In genomic region chr19:57814291-57814690, GRCm38 (mm10) we compare ENCODE assay signal across 23 mouse cellular contexts.
DNase-seq lines count a peak whose midpoint lies in the region; ATAC-seq and TF ChIP-seq lines count a peak whose summit lies in the region.
"Had no signal": no experiment of that assay in that cellular context is flagged by ENCODE, and none has a peak within 500 bp of the region (broad histone marks: within the 10 kb centered on the region; RNA-seq: fewer than 3 reads in every experiment).

No protein-coding gene starts in this region.

- no peak overlapping the region for H3K4me3 ChIP-seq in hindbrain, embryonic 12.5 days
- H3K4me3 ChIP-seq in hindbrain, embryonic 16.5 days (ENCODE audit: low read length), result no peak overlapping the region
- no peak overlapping the region for H3K4me3 ChIP-seq in layer of hippocampus, adult 2 months
- H3K4me3 ChIP-seq: forebrain, embryonic 12.5 days; heart, adult 2 months; hindbrain, embryonic 15.5 days; limb, embryonic 13.5 days; liver, embryonic 13.5 days; midbrain, embryonic 12.5 days; neural tube, embryonic 12.5 days; stomach, embryonic 15.5 days had no signal

- no peaks in the 10 kb centered on the region for H3K9me3 ChIP-seq in hindbrain, embryonic 12.5 days (replicated peaks)
- no peaks in the 10 kb centered on the region for H3K9me3 ChIP-seq in hindbrain, embryonic 16.5 days (ENCODE audit: control insufficient read depth, low read length)
- H3K9me3 ChIP-seq: forebrain, embryonic 12.5 days; hindbrain, embryonic 15.5 days; limb, embryonic 13.5 days; liver, embryonic 13.5 days; midbrain, embryonic 12.5 days; neural tube, embryonic 12.5 days; stomach, embryonic 15.5 days had no signal

- H3K9ac ChIP-seq in hindbrain, embryonic 12.5 days, result no peak overlapping the region
- H3K9ac ChIP-seq in hindbrain, embryonic 16.5 days (ENCODE audit: low read depth, low read length), result no peak overlapping the region
- H3K9ac ChIP-seq: forebrain, embryonic 12.5 days; hindbrain, embryonic 15.5 days; limb, embryonic 13.5 days; liver, embryonic 13.5 days; lung, embryonic 14.5 days; midbrain, embryonic 12.5 days; neural tube, embryonic 12.5 days; stomach, embryonic 15.5 days had no signal

- no peak for DNase-seq in layer of hippocampus, adult 2 months (ENCODE audit: low spot score in 2 of 2)
- no peak for DNase-seq in layer of hippocampus, adult 11-12 months (ENCODE audit: low spot score)
- DNase-seq in adrenal gland, postnatal 10 days, result peak; percentile 69
- peak; percentile 31 for DNase-seq in brain, embryonic 14.5 days (ENCODE audit: low read depth)
- DNase-seq in thymus, postnatal 0 days (ENCODE audit: low spot score), result no peak
- no peak for DNase-seq in adipocyte (ENCODE audit: low spot score)
- DNase-seq: cerebellum, adult 9-10 months; gastrocnemius, postnatal 25 days; heart, adult 2 months; layer of hippocampus, adult 9-11 months; liver, embryonic 13.5 days; lung, embryonic 14.5 days; thymus, postnatal 36 days had no signal

- no peak for TF ChIP-seq CTCF in layer of hippocampus, adult 2 months (conservative IDR thresholded peaks at IDR 0.05)
- no peak for TF ChIP-seq CTCF in brain, embryonic 14.5 days (IDR thresholded peaks at IDR 0.05; ENCODE audit: borderline replicate concordance, extremely low read depth, insufficient read depth, insufficient read length)

- no peak overlapping the region for H3K4me2 ChIP-seq in hindbrain, embryonic 12.5 days (replicated peaks)
- no peak overlapping the region for H3K4me2 ChIP-seq in hindbrain, embryonic 16.5 days (ENCODE audit: low read length)
- H3K4me2 ChIP-seq: forebrain, embryonic 12.5 days; hindbrain, embryonic 15.5 days; limb, embryonic 13.5 days; liver, embryonic 13.5 days; lung, embryonic 14.5 days; midbrain, embryonic 12.5 days; neural tube, embryonic 12.5 days; stomach, embryonic 15.5 days had no signal

- H3K27me3 ChIP-seq in hindbrain, embryonic 12.5 days, result no peaks in the 10 kb centered on the region
- H3K27me3 ChIP-seq in hindbrain, embryonic 16.5 days (replicated peaks; ENCODE audit: control insufficient read depth, insufficient read depth, low read length), result no peaks in the 10 kb centered on the region
- H3K27me3 ChIP-seq: forebrain, embryonic 12.5 days; hindbrain, embryonic 15.5 days; limb, embryonic 13.5 days; liver, embryonic 13.5 days; midbrain, embryonic 12.5 days; neural tube, embryonic 12.5 days; Patski; stomach, embryonic 15.5 days had no signal

- no peaks in the 10 kb centered on the region for H3K36me3 ChIP-seq in hindbrain, embryonic 12.5 days
- H3K36me3 ChIP-seq in hindbrain, embryonic 16.5 days (ENCODE audit: control insufficient read depth, insufficient read depth, low read length), result no peaks in the 10 kb centered on the region
- H3K36me3 ChIP-seq: forebrain, embryonic 12.5 days; hindbrain, embryonic 15.5 days; limb, embryonic 13.5 days; liver, embryonic 13.5 days; midbrain, embryonic 12.5 days; neural tube, embryonic 12.5 days had no signal

- no peak for TF ChIP-seq POLR2A in brain, embryonic 14.5 days (IDR thresholded peaks at IDR 0.05; ENCODE audit: borderline replicate concordance, extremely low read depth, insufficient read depth, insufficient read length, poor library complexity, severe bottlenecking)

- H3K4me1 ChIP-seq in hindbrain, embryonic 12.5 days, result peaks cover 4% of the 10 kb centered on the region; the same call in 1 of the 2 replicates
- no peaks in the 10 kb centered on the region for H3K4me1 ChIP-seq in hindbrain, embryonic 16.5 days (ENCODE audit: control insufficient read depth, insufficient read depth, low read depth, low read length)
- H3K4me1 ChIP-seq: forebrain, embryonic 12.5 days; limb, embryonic 13.5 days; liver, embryonic 13.5 days; midbrain, embryonic 12.5 days; neural tube, embryonic 12.5 days; stomach, embryonic 15.5 days had no signal

- ATAC-seq in hindbrain, embryonic 12.5 days (ENCODE audit: low FRiP score), result no peak
- no peak for ATAC-seq in hindbrain, embryonic 16.5 days
- ATAC-seq: intestine, embryonic 16.5 days; Patski had no signal

- H3K27ac ChIP-seq in hindbrain, embryonic 12.5 days, result peak overlapping the region; percentile 30; the same call in 1 of the 2 replicates
- H3K27ac ChIP-seq in hindbrain, embryonic 16.5 days (ENCODE audit: low read depth, low read length), result no peak overlapping the region
- H3K27ac ChIP-seq in layer of hippocampus, adult 2 months, result peak overlapping the region; percentile 75
- H3K27ac ChIP-seq: forebrain, embryonic 12.5 days; heart, adult 2 months; hindbrain, embryonic 15.5 days; limb, embryonic 13.5 days; liver, embryonic 13.5 days; midbrain, embryonic 12.5 days; neural tube, embryonic 12.5 days; stomach, embryonic 15.5 days had no signal

- WGBS in hindbrain, embryonic 12.5 days, result 86% methylated on average over 6 of the region's 6 CpGs
- 68% methylated on average over 6 of the region's 6 CpGs for WGBS in hindbrain, embryonic 16.5 days

Comparison
In these comparisons a context has a peak if more than half of its experiments do, and no peak if none do; other contexts are left out.
1. DNase-seq: peak in adrenal gland, postnatal 10 days (single experiment) and brain, embryonic 14.5 days (single experiment); none in layer of hippocampus, adult 2 months (0 of 2), layer of hippocampus, adult 11-12 months (single experiment), thymus, postnatal 0 days (single experiment) and adipocyte (single experiment).